Mouse (Mus musculus): ENCODE results near the gene Nanos3. TPM values are rescaled to one million over a fixed set of nuclear protein-coding genes. Genes with fewer than 3 reads are reported as not detected.

Gene Nanos3
- polyA plus RNA-seq, 1 experiment from 2014 or later: 5.7 TPM

DNA sequence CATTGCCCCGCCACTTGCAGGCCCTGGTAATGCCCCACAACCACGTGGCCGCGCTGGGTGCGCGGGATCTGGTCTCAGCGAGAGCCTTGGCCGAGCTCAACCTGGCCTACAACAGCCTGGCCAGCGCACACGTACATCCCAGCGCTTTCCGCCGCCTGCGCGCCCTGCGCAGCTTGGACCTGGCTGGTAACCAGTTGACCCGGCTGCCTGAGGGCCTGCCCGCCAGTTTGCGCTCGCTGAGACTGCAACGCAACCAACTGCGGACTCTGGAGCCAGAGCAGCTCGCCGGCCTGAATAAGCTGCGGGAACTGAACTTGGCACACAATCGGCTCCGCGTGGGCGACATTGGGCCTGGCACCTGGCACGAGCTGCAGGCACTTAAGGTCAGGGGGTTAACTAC lies 54.2 kb downstream of the Nanos3 start:
- Histone ChIP-seq H3K27ac (no peak overlapping the region), H3K27me3 (no peaks in the 10 kb centered on the region), H3K4me3 (no peak overlapping the region), H3K4me2 (replicated peaks) (no peak overlapping the region), H3K9ac (peak overlapping the region; percentile 39; the same call in 1 of the 2 replicates), H3K36me3 (peaks cover 46% of the 10 kb centered on the region), H3K9me3 (no peaks in the 10 kb centered on the region), H3K4me1 (peaks cover 23% of the 10 kb centered on the region)
- no peak for ATAC-seq (ENCODE audit: low FRiP score, low read depth)
- 43% methylated on average over 30 of the region's 30 CpGs for WGBS

DNA sequence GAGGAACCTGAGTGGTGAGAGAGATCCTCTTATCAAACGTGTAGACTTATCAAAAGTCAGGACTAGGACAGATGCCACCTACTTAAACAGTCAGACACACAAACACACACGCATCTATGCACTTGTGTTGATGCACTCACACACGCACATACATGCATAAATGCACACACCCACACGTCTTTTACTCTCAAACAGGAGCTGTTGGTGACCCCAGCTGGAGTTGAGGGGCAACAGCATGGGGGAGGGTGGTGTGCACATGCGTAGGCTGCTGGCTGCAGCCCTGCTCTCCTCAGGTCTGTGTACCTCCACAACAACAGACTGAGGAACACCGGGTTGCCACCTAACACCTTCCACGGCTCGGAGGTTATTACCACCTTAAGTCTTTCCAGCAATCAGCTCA lies 56.7 kb downstream of the Nanos3 start:
- H3K4me2 ChIP-seq (replicated peaks): peak overlapping the region; percentile 37; the same call in 1 of the 2 replicates
- H3K27me3 ChIP-seq: no peaks in the 10 kb centered on the region
- no peak overlapping the region for H3K9ac ChIP-seq
- no peak overlapping the region for H3K27ac ChIP-seq
- ATAC-seq (ENCODE audit: low FRiP score, low read depth): no peak
- WGBS: 48% methylated on average over 8 of the region's 8 CpGs
- H3K36me3 ChIP-seq: peaks cover 20% of the 10 kb centered on the region
- H3K9me3 ChIP-seq: no peaks in the 10 kb centered on the region
- no peak overlapping the region for H3K4me3 ChIP-seq
- peaks cover 23% of the 10 kb centered on the region for H3K4me1 ChIP-seq

DNA sequence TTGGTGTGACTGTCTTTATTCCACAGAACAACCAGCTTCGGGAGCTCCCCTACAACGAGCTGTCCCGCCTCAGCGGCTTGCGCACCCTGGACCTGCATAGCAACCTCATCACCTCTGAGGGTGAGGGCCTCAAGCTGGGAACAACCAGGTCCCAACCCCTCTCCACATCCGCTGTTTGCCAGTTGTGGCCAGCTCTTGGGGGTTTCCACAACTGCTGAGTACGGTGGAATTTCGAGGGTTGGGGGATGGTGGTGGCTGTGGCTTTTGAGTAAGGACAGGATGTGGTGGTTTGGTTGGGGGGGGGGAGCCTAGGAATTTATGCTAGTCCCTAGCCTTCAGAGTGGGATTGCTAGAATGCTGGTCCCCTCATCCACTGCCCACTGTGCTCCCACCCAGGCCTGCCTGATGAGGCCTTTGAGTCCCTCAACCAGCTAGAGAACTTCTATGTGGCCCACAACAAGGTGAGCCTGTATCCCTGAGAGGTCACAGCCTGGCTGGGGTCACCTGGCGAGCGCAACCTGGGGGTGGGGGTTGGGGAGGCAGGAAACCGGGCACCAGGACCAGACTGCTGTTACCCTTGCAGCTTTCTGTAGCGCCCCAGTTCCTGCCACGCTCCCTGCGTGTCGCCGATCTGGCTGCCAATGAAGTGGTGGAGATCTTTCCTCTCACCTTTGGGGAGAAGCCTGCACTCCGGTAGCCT lies 57.7 kb downstream of the Nanos3 start:
- Histone ChIP-seq H3K36me3 (peaks cover 11% of the 10 kb centered on the region), H3K9me3 (no peaks in the 10 kb centered on the region), H3K4me3 (no peak overlapping the region), H3K27ac (peak overlapping the region; percentile 63; the same call in 1 of the 2 replicates), H3K27me3 (no peaks in the 10 kb centered on the region), H3K4me2 (replicated peaks) (peak overlapping the region; percentile 37), H3K9ac (no peak overlapping the region), H3K4me1 (peaks cover 23% of the 10 kb centered on the region)
- 46% methylated on average over 17 of the region's 17 CpGs for WGBS
- peak; percentile 52; the same call in 1 of the 2 replicates for ATAC-seq (ENCODE audit: low FRiP score, low read depth)

DNA sequence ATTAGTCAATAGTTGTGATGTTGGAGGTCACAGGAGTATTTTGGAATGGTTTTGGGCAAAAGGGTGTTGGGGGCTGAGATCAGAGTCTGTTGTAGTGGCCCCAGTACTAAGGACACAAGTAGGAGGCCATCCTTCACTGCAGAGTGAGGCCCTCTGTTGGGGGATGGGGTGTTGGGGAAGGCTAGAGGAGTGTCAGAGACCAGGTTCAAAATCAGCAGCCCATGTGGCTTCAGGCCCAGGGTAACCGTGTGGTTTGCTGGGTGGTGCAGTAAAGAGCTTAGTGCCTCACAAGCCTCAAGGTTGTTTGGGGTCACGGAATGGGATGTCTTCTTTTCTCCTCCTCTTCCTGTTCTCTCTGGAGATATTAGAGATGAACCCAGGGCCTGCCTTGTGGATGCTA lies 58.3 kb downstream of the Nanos3 start:
- no peak overlapping the region for H3K9ac ChIP-seq
- no peak overlapping the region for H3K4me2 ChIP-seq (replicated peaks)
- no peak for ATAC-seq (ENCODE audit: low FRiP score, low read depth)
- no peak overlapping the region for H3K4me3 ChIP-seq
- WGBS: 60% methylated on average over 2 of the region's 2 CpGs
- H3K27me3 ChIP-seq: no peaks in the 10 kb centered on the region
- H3K4me1 ChIP-seq: peaks cover 23% of the 10 kb centered on the region
- no peaks in the 10 kb centered on the region for H3K9me3 ChIP-seq
- H3K27ac ChIP-seq: 0 out of 2 replicates have a peak overlapping the region, but pooled peaks have one; percentile 63
- peaks cover 5% of the 10 kb centered on the region for H3K36me3 ChIP-seq

DNA sequence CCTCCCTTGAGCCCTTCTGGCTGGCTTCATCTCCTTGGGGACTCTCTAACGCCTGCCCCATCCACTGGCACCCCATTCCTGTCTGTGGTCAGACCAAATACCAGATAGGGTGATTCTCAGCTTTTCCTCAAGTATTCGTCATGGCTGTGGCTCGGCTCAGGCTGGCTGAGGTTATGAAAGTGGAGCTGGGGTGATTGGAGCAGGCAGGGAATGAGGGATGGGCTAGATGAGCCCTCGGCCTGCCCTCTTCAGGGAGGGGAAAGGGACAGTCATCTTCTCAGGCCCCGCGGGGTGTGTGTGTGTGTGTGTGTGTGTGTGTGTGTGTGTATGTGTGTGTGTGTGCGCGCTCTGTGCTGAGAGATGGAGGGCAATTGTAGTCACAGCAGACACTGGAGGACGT lies 59.4 kb downstream of the Nanos3 start, which contains the start of gene Podnl1:
TSS of gene Podnl1 (plus strand) at position 334 of the 400 bp plus-strand sequence.
- Histone ChIP-seq H3K27me3 (no peaks in the 10 kb centered on the region), H3K27ac (0 out of 2 replicates have a peak within 1 kb of the TSS, but pooled peaks have one; percentile 63), H3K4me2 (replicated peaks) (no peak within 1 kb of the TSS), H3K36me3 (no peaks in the 10 kb centered on the region), H3K4me1 (peaks cover 20% of the 10 kb centered on the region), H3K9me3 (no peaks in the 10 kb centered on the region), H3K9ac (no peak within 1 kb of the TSS), H3K4me3 (no peak within 1 kb of the TSS)
- no peak for ATAC-seq (ENCODE audit: low FRiP score, low read depth)
- 60% methylated on average over 9 of the region's 9 CpGs for WGBS

MicroRNAs within 50 kb of the gene (microRNA counts, 519-probe panel; counts per million panel counts)
- microRNA mmu-miR-181c: 3,015 counts per million, percentile 50 among the panel's probes with 10 or more counts
- microRNA mmu-miR-23a: 4,492 counts per million, percentile 86 among the panel's probes with 10 or more counts
- 4,913 counts per million, percentile 93 among the panel's probes with 10 or more counts for microRNA mmu-miR-27a

Small RNAs within 50 kb of the gene (microRNA-seq; reads per million reads assigned to microRNA genes)
- gene Gm25110: not detected
- 6,834 reads per million, percentile 93 among the genes with 10 or more reads in this experiment for gene Mir181c
- 3,666 reads per million, percentile 88 among the genes with 10 or more reads in this experiment for gene Mir181d
- 17,733 reads per million, percentile 97 among the genes with 10 or more reads in this experiment for gene Mir23a
- gene Mir24-2: not detected
- gene Mir27a: 235 reads per million, percentile 63 among the genes with 10 or more reads in this experiment
- gene Mir3074-2: not detected

Other genes with a start within 250 kb of the Nanos3 start
- gene Gm10644, start 230.0 kb downstream of the Nanos3 start, polyA plus RNA-seq (2015; fragmentation: Nextera tagmentation; extraction: Ambion mirVana): 0.40 and 0.43 TPM in 2 replicates
- 51.4 and 52.9 TPM in 2 replicates for gene Asf1b, start 229.7 kb downstream of the Nanos3 start, polyA plus RNA-seq (2015; fragmentation: Nextera tagmentation; extraction: Ambion mirVana)
- gene Prkaca, start 212.2 kb downstream of the Nanos3 start, polyA plus RNA-seq (2015; fragmentation: Nextera tagmentation; extraction: Ambion mirVana): 169 and 174 TPM in 2 replicates
- 12.3 and 12.4 TPM in 2 replicates for gene Samd1, start 187.5 kb downstream of the Nanos3 start, polyA plus RNA-seq (2015; fragmentation: Nextera tagmentation; extraction: Ambion mirVana)
- 1.3 and 1.4 TPM in 2 replicates for gene 1700067K01Rik, start 183.7 kb downstream of the Nanos3 start, polyA plus RNA-seq (2015; fragmentation: Nextera tagmentation; extraction: Ambion mirVana)
- gene 2210011C24Rik, start 173.0 kb downstream of the Nanos3 start, polyA plus RNA-seq (2015; fragmentation: Nextera tagmentation; extraction: Ambion mirVana): 0.22 and 0.31 TPM in 2 replicates
- gene Palm3, start 163.7 kb downstream of the Nanos3 start, polyA plus RNA-seq (2015; fragmentation: Nextera tagmentation; extraction: Ambion mirVana): 6.6 and 7.6 TPM in 2 replicates
- 0.98 and 1.1 TPM in 2 replicates for gene Il27ra, start 142.6 kb downstream of the Nanos3 start, polyA plus RNA-seq (2015; fragmentation: Nextera tagmentation; extraction: Ambion mirVana)
- not detected in 2 replicates for gene Rln3, start 140.2 kb downstream of the Nanos3 start, polyA plus RNA-seq (2015; fragmentation: Nextera tagmentation; extraction: Ambion mirVana)
- gene Gm10643, start 120.1 kb downstream of the Nanos3 start, polyA plus RNA-seq (2015; fragmentation: Nextera tagmentation; extraction: Ambion mirVana): 1.5 and 1.6 TPM in 2 replicates
- 9.5 and 10.1 TPM in 2 replicates for gene Rfx1, start 118.4 kb downstream of the Nanos3 start, polyA plus RNA-seq (2015; fragmentation: Nextera tagmentation; extraction: Ambion mirVana)
- gene Dcaf15, start 80.4 kb downstream of the Nanos3 start, polyA plus RNA-seq (2015; fragmentation: Nextera tagmentation; extraction: Ambion mirVana): 12.4 and 13.3 TPM in 2 replicates
- 1.9 and 2.2 TPM in 2 replicates for gene Podnl1, start 59.2 kb downstream of the Nanos3 start, polyA plus RNA-seq (2015; fragmentation: Nextera tagmentation; extraction: Ambion mirVana)
- 27.6 and 29.3 TPM in 2 replicates for gene Cc2d1a, start 37.3 kb downstream of the Nanos3 start, polyA plus RNA-seq (2015; fragmentation: Nextera tagmentation; extraction: Ambion mirVana)
- 1.6 and 2.0 TPM in 2 replicates for gene 4930432K21Rik, start 37.2 kb downstream of the Nanos3 start, polyA plus RNA-seq (2015; fragmentation: Nextera tagmentation; extraction: Ambion mirVana)
- 23.5 and 23.9 TPM in 2 replicates for gene Zswim4, start 51.8 kb upstream of the Nanos3 start, polyA plus RNA-seq (2015; fragmentation: Nextera tagmentation; extraction: Ambion mirVana)
- 325 and 338 TPM in 2 replicates for gene D8Ertd738e, start 64.5 kb upstream of the Nanos3 start, polyA plus RNA-seq (2015; fragmentation: Nextera tagmentation; extraction: Ambion mirVana)
- gene Mri1, start 72.1 kb upstream of the Nanos3 start, polyA plus RNA-seq (2015; fragmentation: Nextera tagmentation; extraction: Ambion mirVana): 70.9 and 73.9 TPM in 2 replicates
- 18.0 and 21.0 TPM in 2 replicates for gene Ccdc130, start 85.2 kb upstream of the Nanos3 start, polyA plus RNA-seq (2015; fragmentation: Nextera tagmentation; extraction: Ambion mirVana)
- 9.3 and 10.4 TPM in 2 replicates for gene Cacna1a, start 203.2 kb upstream of the Nanos3 start, polyA plus RNA-seq (2015; fragmentation: Nextera tagmentation; extraction: Ambion mirVana)

All from limb, embryonic 13.5 days (tissue).